Mouse (Mus musculus) E14TG2a.4 (cell line): ENCODE measurements around the gene Rgs12.

Experiments
- CTCF ChIP-seq: conservative IDR thresholded peaks from 2 replicates; pipeline ENCODE4 v1.5.1; 2014; ENCODE audit warnings: low read length
- NANOG ChIP-seq: IDR thresholded peaks from 2 replicates; pipeline ENCODE4 v1.6.1; 2014; ENCODE audit warnings: borderline replicate concordance, low read length, mixed read lengths
- POU5F1 ChIP-seq: IDR thresholded peaks from 2 replicates; pipeline ENCODE4 v1.6.1; 2014; ENCODE audit warnings: low read length, borderline replicate concordance

GRCm38 (mm10) chr5:35010656-35011055 is 61.4 kb downstream of the Rgs12 start:
- TF ChIP-seq CTCF: no peak
- TF ChIP-seq POU5F1: no peak
- no peak for TF ChIP-seq NANOG
